Mouse (Mus musculus): ENCODE data around the gene Fkbp8.
A peak's percentile ranks its signal among the peaks of the same experiment; 100 is the strongest.

Fkbp8 gene

DNA sequence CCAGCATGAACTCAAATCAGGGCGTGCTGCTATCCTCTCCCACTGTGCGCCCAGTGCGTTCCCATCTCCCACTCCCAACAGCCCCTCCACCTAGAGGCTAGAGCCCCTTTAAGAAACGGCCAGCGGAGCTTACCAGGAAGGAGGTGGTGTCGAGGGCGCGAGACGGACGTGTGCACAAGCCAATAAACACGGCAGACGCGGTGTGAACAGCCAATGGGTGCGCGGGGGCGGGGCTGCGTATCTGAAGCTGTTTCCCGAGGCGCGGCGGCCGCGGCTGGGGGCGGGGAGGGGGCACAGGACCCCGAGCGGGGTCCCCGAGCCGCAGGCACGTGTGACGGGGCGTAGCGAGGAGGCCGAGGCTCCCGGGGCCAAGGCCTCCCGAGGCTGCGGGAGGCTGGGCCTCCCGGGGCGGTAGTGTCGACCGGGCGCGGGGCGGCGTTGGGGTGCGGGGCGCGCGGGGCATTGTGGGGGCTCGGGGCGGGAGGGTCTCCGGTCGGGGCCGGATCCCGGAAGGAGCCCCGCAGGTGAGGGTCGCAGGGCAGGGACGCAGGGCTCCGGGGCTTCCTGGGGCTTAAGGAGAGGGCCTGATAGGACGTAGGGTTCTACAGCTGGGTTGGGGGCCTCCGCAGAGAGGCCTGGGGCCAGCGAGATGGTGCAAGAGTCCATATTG lies at the start of gene Fkbp8, which contains the start of gene Kxd1:
TSS of gene Fkbp8 (plus strand) at position 213 of the 670 bp plus-strand sequence.
TSS of gene Kxd1 (minus strand) at position 445 of the 670 bp plus-strand sequence.
- DNase-seq: peak; percentile 98

DNA sequence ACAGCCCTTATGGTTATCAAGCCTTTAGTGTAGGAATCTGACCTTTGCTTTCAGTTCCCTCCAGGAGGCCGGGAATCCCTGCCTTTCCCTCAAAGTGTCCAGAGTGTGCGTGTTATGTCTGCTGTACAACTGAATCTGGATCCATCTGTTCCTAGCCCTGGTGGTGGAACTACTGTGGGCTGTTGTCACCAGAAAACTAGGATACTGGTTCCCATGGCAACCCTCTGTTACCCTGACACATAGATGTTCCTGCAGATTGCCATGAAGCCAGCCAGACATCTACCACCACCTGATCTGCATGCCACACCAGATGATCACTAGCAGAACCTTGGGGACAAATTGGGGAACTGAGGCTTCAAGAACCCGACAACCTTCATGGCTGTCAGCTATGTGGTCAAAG lies 45.6 kb upstream of the Fkbp8 start:
- DNase-seq: peak; percentile 92

DNA sequence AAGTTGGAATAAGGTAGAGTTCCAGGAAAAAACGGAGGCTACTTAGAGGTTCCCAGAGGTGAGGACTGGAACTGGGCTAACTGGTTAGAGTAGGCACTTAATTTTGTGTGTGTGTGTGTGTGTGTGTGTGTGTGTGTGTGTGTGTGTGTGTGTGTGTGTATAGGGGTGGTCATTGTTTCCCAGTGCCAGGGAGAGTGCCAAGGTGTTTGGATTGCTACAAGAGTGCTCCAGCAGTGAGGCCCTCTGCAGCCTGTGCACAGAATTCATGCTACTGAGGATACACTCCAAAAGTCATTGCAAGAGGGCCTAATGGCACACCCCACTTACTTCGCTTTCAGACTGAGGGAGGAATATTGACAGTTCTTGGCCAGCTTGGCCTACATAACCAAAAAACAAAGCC lies 44.6 kb upstream of the Fkbp8 start:
- no peak for DNase-seq

DNA sequence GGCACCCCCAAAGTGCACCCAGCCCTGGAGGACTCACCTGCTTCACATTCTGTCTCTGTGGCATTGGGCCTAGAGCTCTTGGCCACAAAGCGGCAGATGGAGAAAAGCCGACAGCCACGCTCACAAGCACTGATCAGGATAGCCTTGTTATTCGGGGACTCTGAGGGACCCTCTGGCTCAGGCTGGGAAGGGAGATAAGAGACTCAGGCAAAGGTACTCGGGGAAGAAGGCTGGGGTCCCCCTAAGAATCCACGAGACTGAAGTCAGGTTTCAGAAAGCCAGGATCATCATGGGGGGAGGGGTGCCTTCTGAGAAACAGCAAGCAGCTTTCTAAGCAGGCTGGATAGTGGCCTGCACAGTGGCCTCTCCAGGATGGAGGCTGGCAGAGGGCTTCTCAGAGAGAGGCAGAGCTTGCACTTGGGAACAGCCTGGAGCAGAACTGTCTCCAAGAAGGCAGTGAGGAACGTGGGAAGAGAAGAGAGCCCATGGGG lies 41.3 kb upstream of the Fkbp8 start:
- no peak for DNase-seq

DNA sequence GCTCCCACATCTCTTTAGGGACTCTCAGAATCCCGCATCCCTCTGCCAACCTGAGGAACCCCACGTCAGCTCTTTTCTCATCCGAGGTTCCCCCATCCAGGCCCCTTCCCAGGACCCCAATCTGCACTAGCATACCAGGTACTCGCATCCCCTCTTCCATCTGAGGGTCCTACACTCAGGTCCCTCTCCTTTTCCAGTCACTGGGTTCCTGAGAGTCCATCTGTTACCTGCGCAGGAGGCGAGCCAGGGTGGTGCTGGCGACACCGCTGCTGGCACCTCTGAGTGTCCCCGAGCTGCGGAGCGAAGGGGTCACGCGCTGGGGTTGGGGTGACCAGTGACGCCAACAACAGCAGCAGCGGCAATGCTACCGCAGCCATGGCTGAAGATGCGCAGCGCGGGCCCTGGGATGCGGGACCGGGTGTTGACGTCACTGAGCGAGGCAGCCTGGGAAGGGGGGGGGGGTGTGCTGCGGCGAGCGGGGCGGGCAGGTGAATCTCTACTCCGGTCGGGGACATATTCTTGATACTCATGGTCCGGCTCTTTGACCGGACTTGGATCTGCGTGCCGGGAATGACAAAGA lies 40.5 kb upstream of the Fkbp8 start, which contains the start of gene Tmem59l:
TSS of gene Tmem59l (minus strand) at position 418 of the 580 bp plus-strand sequence.
- peak; percentile 55 for DNase-seq

DNA sequence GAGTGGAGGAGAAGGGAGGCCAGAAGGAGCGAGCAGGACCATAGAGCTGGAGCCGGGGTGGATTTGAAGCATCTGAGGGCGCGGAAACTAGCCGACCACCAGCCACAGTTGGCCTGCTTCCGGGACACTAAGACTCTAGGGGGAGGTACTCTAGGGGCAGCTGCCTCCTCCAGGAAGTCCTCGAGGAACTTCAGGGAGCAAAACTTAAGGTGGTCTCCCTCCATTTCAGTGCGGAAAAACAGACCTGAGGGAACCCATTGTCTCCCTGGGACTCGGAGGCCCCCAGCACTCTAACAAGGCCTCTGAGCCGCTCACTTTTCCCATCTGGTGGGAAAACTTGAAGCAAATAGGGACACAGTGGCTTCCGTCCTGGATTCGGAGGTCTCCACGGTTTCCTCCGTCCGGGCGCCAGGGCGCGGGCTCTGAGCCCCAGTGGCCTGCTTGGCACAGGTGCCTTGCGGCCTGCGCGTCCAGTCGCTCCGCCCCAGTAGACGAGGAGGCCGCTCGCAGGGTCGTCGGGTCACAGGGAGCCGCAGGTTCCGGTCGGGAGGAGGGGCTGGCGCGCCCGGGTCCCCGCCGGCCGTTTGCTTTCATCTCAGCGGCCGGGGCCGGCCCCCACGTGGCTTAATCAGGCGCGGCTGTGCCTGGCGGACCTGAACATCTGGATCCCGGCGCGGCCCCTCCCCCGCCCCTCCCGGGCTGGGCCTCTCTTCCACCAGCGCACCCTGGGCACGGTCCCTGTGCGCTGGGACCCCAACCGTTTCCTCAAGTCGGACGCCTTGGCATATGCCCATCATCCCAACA lies 39.3 kb upstream of the Fkbp8 start:
- DNase-seq: no peak

DNA sequence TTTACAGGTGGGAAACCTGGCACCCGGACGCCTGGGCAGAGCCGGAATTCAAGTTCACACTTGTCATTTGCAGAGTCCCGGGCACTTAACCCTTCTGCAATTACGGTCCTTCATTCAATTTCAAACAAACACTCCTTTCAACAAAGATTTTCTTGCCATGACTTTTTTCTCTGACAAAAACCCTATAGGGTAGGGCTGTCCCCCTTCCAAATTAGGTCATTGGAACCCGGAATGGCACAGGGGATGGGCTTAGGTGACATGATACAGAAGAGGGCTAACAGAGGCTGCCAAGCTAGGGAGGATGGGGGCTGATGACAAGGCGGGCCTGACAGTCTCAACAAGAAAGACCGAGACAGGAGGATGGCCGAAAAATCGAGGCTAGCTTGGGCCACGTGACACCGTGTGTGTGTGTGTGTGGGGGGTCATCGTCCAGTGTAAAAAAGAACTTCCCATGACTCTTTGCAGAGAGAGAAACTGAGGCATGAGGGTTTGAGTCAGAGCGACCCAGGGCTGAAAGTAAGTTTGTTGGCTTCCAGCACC lies 38.5 kb upstream of the Fkbp8 start:
- DNase-seq: no peak

DNA sequence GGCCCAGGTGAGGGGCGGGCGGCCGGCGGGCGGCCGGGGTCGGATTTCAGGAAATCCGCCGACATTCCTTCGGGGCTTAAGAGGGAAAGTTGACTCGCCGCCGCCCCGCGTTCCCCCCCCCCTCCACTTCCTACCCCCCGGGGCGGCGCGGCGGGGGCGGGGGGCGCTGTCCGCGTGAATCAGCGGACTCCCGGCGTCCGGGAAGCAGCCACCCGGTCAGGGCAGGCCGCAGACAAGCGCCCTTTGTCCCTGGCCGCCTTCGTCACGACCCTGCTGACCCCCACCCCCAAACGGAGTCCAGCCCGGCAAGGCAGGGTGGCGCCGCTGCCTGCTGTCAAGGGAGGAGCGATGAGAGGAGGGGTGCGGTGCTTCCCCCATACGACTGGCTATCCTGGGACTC lies 37.9 kb upstream of the Fkbp8 start:
- DNase-seq: no peak

DNA sequence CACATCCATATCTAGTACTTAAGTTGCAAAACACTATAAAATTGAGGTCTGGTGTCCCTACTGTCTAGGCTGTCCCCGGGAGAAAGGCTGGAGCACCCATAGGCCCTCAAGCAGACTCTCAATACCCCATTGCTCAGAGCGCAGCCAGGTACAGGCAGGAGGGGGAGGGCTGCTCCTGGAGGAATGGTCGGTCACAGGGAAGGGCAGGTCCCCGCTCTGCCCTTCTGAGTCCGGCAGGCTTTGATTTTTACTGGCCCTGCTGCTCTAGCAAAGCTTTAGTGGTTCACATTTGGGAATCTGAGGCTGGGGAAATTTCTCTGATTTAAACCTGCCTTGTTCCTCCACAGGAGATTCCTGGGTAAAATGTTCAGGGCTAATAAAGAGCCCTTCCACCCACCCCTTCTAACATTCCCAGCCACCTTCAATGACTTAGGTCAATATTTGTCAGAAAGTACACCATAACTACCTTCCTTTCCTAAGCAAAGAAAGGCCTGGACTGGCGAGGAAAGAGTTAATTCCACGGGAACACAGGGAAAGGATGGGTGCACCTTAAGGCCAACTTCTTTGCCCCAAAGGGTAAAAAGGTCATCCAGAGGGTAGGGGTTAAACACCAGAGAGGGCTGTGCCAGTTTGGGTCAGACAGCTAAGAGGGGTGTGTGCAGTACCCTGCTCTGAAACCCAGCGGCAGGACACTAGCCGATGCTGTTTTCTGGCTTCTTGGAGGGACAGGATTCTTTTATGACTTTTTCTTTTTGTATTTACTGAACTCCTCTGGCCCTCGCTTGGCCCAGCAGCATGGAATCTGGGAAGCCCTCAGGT lies 37.3 kb upstream of the Fkbp8 start:
- no peak for DNase-seq

DNA sequence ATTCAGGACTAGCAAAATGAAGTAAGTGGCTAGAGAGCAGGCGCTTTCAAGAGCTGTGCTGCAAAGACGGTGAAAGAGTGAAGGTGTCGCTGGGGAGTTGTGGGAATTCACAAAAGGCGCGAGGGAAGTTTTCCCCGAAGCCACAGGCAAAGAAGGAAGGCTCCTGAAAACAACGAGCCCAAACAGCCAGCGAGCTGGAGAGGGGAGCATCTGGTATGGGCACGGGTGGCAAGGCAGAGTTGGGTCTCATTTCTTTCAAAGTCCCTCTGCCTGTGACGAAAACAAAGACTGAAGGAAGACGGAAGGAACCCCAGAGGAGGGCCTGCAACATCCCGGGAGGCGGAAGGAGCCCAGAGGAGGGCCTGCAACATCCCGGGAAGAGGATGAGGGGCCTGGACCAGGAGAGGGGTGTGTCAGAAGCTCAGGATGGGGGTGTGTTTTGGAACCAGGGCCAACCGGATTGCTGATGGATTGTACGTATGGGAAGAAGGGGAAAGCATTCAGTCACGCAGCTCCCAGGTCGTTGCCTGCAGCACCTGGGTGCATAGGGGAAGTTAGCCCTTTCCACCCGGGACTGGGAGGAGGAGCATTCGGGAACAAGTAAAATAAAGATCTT lies 36.5 kb upstream of the Fkbp8 start:
- no peak for DNase-seq

DNA sequence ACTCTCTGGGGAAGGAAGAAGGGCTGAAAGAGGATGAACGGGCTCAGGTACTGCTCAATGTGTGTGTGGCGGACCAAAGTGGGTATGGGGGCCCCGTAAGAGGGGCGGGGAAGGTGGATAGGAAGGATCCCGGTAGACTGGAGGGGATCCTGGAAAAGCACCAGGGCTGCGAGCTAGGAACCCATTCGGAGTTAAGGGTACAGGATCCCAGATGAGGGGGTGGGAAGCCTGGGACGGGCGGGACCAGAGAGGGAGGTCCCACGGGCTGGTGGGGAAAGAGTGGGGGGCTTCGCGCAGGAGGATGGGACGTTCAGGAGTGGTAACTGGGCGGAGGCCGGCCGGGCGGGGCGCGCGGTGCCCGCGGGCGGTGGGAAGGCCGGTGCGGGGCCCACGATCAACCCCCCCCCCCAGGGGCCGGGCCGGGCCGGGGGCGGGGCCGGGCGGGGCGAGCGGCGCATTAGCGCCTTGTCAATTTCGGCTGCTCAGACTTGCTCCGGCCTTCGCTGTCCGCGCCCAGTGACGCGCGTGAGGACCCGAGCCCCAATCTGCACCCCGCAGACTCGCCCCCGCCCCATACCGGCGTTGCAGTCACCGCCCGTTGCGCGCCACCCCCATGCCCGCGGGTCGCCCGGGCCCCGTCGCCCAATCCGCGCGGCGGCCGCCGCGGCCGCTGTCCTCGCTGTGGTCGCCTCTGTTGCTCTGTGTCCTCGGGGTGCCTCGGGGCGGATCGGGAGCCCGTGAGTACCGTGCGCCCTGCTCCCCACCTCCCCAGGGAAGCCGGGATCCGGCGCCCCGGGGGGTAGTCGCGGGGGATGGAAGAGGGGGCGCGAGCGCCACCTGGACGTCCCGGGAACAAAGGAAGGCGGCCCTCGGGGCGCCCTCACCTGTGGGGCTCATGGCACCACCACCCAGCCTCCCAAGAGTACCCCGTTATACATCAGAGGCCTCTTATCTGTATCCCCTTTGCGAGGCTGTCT lies 34.6 kb upstream of the Fkbp8 start, which contains the start of gene Crlf1:
TSS of gene Crlf1 (plus strand) at position 495 of the 977 bp plus-strand sequence.
- no peak for DNase-seq

DNA sequence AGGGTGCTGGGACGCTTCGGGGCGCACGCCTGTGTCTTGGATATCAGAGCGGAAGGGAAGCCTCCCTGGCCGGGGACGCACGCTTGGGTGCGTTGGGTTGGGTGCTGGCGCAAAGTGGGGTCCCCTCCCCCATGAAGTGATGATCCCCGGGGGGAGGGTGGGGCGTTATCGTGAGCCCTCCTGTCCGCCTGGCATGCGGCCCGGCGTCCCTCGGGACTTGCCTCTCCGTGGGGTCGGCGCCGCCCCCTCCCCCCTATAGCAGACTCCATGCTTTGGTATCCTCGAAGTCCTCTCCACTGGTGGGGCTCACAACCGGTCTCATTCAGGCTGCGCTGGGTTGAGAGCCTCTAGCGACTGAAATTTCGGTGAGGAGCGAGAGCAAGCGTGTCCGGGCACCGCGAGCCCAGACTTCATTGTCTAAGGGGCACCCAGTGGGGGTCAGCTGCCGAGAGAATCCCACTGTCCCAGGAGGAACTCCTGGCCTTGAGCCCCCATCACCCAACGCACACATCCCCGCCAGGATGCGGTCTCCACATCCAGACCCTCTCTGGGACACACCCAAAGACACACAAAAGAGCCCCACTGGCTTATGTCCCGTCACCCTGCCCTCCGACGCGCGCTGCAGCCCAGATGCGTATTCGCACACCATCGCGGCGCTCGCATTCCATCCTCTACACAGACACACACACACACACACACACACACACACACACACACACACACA lies 33.7 kb upstream of the Fkbp8 start:
- no peak for DNase-seq

DNA sequence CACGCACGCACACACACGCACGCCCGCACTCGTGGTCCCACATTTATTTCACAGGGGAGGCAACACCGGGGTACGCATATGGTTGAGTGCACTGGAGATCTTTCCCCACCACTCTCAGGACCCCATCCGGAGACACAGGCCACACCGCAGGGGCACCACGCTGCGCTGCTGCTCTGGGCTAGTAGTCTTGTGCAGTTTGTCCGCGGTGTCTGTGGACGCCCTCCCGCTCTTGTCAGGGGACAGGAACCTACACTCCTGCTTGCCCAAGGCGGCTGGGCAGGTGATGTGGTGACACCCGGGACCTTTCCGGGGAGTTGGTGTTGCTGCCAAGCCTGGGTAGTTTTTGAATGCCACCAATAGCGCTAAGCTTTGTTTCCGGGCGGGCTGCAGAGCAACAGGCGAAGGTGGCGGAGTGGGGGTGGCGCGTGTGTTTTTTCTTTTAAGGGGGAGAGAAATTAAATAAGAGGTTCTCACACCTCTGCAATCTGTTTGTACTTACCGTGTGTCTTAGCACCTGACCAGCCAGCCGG lies 33.0 kb upstream of the Fkbp8 start:
- DNase-seq: no peak

DNA sequence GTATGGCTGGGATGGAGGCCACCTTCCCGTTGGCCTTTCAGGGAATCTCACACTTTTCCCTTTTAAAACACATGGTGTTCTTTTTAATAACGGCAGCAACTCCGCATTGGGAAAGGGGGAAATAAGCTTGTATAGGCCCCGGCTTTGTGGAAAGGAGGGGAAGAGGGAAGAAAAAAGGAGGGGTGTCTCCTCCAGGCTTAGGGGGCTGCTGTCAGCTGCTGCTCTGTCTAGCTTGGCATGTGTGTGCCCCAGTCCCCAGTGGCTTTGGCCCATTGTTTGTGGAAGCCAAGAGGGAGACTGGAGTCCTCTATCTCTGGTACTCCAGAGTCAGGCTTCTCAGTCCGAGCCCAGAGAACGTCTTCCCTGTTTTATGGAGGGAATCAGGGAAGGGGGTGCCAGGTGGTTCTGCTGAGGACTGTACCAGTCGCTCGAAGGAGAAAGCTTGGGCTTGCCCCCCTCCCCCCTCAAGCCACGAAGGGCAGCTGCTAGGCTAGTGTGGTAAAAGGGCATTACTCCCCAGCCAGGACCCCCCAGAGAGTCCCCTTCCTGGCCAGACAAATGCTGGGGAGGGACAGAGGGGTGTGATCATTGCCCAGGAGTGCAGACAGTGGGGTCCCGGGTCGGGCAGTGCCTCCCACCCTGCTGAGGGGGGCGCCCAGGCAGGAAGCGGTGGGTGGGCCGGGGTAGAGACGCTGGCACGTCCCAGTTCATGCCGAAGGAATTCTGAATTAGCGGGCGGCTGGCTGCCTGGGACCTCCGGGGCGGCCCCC lies 32.3 kb upstream of the Fkbp8 start:
- no peak for DNase-seq

DNA sequence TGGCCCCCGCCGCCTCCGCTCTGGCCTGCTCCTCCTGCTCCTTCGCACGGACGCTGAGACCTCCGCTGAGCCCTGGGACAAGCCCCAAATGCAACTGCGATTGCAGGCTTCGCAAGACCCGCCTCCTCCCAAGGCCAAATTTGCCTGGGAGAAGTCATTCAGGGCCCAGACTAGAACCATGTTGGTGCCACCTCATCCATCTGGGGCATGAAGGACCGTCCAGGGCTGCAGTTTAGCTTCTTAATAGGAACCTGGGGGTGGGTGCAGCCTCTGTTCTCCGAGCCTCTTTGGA lies 31.8 kb upstream of the Fkbp8 start:
- DNase-seq: no peak

DNA sequence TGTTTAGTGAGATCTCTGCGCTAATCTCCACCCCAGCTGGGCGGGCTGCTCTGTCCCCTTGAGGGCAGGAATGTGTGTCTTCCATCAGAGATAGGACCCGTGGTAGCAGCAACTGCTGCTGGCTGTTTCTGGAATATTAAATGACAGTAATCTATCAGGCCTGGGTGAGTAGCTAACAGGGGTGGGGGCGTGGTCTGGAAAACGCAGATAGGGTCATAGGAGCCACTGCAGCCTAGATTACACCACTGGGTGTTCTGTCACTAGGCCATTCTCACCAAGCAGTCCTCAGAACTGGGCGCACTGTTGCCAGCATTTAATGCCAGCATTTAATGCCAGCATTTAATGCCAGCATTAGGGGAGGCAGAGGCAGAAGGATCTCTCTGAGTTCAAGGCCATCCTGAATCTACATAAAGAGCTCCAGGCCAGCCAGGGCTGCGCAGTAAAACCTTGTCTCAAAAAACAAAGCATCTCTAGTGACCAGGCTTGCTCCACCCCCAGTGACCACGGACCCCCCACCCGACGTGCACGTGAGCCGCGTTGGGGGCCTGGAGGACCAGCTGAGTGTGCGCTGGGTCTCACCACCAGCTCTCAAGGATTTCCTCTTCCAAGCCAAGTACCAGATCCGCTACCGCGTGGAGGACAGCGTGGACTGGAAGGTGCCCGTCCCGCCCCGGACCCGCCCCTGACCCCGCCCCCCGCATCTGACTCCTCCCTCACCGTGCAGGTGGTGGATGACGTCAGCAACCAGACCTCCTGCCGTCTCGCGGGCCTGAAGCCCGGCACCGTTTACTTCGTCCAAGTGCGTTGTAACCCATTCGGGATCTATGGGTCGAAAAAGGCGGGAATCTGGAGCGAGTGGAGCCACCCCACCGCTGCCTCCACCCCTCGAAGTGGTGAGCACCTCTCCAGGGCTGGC lies 26.9 kb upstream of the Fkbp8 start:
- no peak for DNase-seq

DNA sequence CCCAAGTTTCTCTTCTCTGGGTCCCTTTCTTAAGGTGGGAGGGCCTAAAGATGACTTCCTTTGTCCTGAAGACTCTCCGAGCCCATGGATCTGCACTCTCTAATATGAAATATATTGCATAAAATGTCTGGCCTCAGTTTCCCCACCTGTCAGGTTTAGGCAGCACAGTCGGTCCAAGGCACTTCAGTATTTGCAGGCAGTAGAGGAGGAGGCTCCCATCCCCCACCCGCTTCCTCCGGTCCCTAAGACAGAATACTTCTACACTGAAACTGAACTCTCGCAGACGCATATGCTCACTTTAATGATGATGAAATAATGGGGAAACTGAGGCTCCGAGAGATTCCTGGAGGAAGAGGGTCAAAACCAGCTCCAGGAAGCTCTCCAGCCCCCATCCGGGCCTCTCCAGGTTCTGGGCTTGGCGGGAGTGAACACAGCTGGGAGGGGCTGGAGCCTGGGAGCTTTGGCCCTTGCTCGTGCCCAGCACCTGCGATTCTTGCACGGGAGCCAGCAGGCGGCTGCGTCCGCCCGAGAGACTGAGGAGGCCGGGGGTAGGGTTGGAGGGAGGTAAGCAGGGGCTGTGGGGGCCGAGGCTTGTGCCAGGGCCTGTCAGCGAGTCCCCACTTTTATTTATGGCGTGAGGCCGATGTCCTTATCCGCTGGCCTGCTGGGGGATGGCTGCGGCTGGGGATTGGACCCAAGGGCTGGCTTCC lies 25.5 kb upstream of the Fkbp8 start:
- DNase-seq: no peak

Data from layer of hippocampus, adult 9-11 months (tissue).